Mouse (Mus musculus) right cerebral cortex, adult 18-20 months (tissue): ENCODE results near the gene Adgre5.
A peak's percentile ranks its signal among the peaks of the same experiment; 100 is the strongest.

ENCODE experiments used
- DNase-seq: peaks from one replicate; pipeline ENCODE4 v3.0.0; 2022; ENCODE audit warnings: mixed read lengths

Gene Adgre5

DNA sequence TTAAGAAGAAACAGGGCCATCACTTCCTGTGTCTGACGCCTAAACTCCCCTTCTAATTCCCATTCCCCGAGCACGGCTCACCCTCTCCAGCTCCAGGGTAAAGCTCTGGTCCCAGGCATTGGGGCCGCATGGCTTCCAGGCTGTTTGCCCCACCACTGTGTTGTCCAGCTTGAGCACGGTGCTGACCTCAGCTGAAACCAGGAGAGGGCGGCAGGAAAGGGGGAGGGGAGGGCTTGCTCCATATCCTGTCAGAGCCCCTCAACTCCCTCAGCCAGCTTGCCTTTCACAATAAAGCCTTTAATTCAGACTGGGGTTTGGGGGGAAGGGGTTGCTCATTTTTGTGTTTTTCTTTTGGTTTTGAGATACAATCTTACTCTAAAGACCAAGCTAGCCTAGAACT is 60.0 kb downstream of the Adgre5 start:
- no peak for DNase-seq

DNA sequence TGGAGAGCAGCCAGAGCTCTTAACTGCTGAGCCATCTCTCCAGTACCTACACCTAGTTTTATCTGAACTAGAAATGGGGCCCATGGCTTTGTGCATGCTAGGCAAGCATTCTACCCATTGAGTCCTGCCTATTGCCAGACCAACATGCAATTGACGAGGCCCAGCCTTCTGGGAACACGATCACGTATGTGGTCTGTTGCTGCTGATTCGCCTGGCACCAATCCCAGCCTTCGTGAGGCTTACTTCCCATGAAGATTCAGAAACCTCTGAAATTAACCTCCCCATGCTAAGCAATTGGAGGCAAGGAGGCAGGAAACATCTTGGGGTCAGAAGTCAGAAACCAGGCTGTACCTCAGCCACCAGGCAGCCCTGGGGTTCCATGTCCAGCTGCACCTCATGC is 60.5 kb downstream of the Adgre5 start:
- DNase-seq = no peak

DNA sequence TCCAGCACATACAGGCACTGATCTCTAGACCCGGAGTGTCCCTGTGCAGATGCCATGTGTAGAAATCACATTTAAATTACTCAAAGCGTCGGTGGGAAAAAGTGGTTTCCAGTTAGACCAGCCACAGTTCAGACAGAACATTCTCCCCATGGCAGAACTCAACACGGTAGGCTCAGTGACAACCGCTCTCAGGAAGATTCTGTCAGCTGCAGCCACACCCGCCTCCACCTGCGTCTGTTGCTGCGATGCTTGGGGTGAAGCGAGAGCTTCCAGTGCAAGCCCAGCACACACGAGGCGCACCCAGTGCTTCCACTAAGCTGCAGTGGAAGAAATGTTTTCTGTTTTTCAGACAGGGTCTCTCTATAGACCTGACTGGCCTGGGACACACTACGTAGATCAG is 61.3 kb downstream of the Adgre5 start:
- peak; percentile 86 for DNase-seq

DNA sequence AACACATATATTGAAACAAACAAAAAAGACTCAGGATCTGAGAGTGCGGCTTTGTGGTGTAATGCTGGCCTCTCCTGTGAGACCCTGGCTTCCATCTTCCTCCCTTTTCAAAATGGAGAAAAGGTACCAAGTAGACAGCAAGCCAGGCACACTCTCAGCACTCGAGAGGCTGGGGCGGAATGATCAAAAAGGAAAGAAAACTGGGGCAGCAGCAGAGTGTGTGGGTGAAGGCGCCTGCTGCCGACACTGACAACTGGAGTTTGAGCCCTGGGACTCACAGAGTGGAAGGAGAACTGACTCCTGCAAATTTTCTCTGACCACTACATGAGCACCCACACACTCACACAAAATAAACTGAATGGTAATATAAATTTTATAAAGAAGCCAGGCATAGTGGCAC is 66.6 kb downstream of the Adgre5 start:
- peak; percentile 83 for DNase-seq
